Mouse (Mus musculus) CH12.LX (cell line): ENCODE data around the gene Zfp488.

ENCODE experiments used
- BHLHE40 ChIP-seq: IDR thresholded peaks from 2 replicates; pipeline ENCODE4 v1.6.1; 2011; ENCODE audit warnings: mild to moderate bottlenecking, low read depth, low read length, improper control_type of control experiment
- CTCF ChIP-seq, 2 experiments: IDR thresholded peaks in 1 of 2; conservative IDR thresholded peaks in 1 of 2; 2 replicates each; pipeline ENCODE4 v1.5.1; 2011 to 2012; ENCODE audit warnings: low read depth in 2 of 2, low read length in 2 of 2, improper control_type of control experiment in 1 of 2, inconsistent platforms in 1 of 2, mild to moderate bottlenecking in 1 of 2, moderate library complexity in 1 of 2
- HCFC1 ChIP-seq: IDR thresholded peaks from 2 replicates; pipeline ENCODE4 v1.6.1; 2012; ENCODE audit warnings: low read depth, mild to moderate bottlenecking, inconsistent platforms, low read length, improper control_type of control experiment
- JUN ChIP-seq: IDR thresholded peaks from 2 replicates; pipeline ENCODE4 v1.6.1; 2011; ENCODE audit warnings: low read depth, mild to moderate bottlenecking, low read length, improper control_type of control experiment, moderate library complexity; ENCODE audit not compliant: insufficient read depth
- MAZ ChIP-seq: IDR thresholded peaks from 2 replicates; pipeline ENCODE4 v1.6.1; 2012; ENCODE audit warnings: low read depth, mild to moderate bottlenecking, inconsistent platforms, low read length, improper control_type of control experiment, moderate library complexity
- POLR2A ChIP-seq: IDR thresholded peaks from 2 replicates; pipeline ENCODE4 v1.6.1; 2011; ENCODE audit warnings: low read depth, mild to moderate bottlenecking, improper control_type of control experiment, low read length
- TBP ChIP-seq: conservative IDR thresholded peaks from 2 replicates; pipeline ENCODE4 v1.6.1; 2011; ENCODE audit warnings: low read depth, low read length, improper control_type of control experiment
- TCF12 ChIP-seq: IDR thresholded peaks from 2 replicates; pipeline ENCODE4 v1.6.1; 2014; ENCODE audit warnings: low read depth, mild to moderate bottlenecking, inconsistent platforms, low read length, improper control_type of control experiment
- UBTF ChIP-seq: IDR thresholded peaks from 2 replicates; pipeline ENCODE4 v1.6.1; 2012; ENCODE audit warnings: low read depth, mild to moderate bottlenecking, inconsistent platforms, low read length, improper control_type of control experiment, moderate library complexity
- USF2 ChIP-seq: conservative IDR thresholded peaks from 2 replicates; pipeline ENCODE4 v1.6.1; 2011; ENCODE audit warnings: low read depth, low read length, improper control_type of control experiment
- ZC3H11A ChIP-seq: IDR thresholded peaks from 2 replicates; pipeline ENCODE4 v1.6.1; 2012; ENCODE audit warnings: low read depth, mild to moderate bottlenecking, inconsistent platforms, low read length, improper control_type of control experiment
- ZMIZ1 ChIP-seq: IDR thresholded peaks from 2 replicates; pipeline ENCODE4 v1.6.1; 2012; ENCODE audit warnings: low read depth, mild to moderate bottlenecking, inconsistent platforms, low read length, improper control_type of control experiment

GRCm38 (mm10) chr14:33931853-33932252, 46.7 kb downstream of the Zfp488 start:
- TF ChIP-seq ZMIZ1 (no peak), POLR2A (no peak), HCFC1 (no peak), JUN (no peak), TBP (no peak), CTCF (conservative IDR thresholded peaks at IDR 0.05 in 1 of 2, IDR thresholded peaks at IDR 0.05 in 1 of 2; ENCODE audit: low read depth in 2 of 2, low read length in 2 of 2) (no peak), ZC3H11A (no peak), BHLHE40 (no peak), TCF12 (no peak), UBTF (no peak), USF2 (no peak), MAZ (no peak)
